Mouse (Mus musculus): ENCODE data around the gene Arid5b. TPM values are rescaled to one million over a fixed set of nuclear protein-coding genes. Genes with fewer than 3 reads are reported as not detected.

Gene Arid5b
- polyA plus RNA-seq, 2 experiments = 1.3 to 3.3 TPM

DNA sequence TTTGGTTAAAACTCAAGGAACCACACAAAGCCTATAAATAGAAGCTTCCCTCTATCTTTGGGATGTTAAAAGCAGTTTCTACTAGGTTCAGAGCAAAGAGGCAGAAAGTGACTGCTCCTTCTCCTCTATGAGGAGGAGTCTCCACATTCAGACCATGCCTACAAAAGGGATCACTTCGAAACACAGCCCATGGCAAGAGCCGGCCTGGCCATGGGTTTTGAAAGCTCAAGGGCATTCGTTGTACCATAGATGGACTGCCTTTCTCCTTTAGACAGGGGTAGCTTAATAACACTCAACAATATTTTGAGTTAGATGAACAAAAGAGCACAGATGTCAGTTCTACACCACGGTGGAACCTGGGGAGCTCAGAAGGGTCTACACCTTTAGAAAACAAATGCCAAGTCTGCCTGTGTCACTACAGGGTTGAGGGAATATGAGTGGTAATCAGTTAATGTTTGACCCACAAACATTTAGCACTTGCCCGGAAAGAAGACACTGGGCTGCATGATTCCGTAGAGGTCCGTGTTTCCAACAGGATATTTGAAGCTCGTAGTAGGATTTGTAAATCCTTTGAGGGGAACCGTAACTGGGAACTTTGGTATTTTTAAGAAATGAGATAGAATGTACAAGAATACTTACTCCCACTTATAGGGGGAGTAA lies 63.6 kb downstream of the Arid5b start:
- Histone ChIP-seq H3K27me3 (ENCODE audit: control insufficient read depth, insufficient read depth, low read length) (no peaks in the 10 kb centered on the region), H3K4me2 (ENCODE audit: low read depth) (no peak overlapping the region), H3K9me3 (ENCODE audit: control insufficient read depth, low read length) (no peaks in the 10 kb centered on the region; the same call in 1 of the 2 replicates), H3K9ac (replicated peaks) (no peak overlapping the region), H3K4me1 (replicated peaks; ENCODE audit: control insufficient read depth in 2 of 2, insufficient read depth in 2 of 2, low read length in 1 of 2) (peaks cover 0 to 5% of the 10 kb centered on the region in 2 experiments; a peak in 2 of 4 replicates), H3K27ac (no peak overlapping the region), H3K36me3 (replicated peaks; ENCODE audit: control insufficient read depth, insufficient read depth, low read depth) (peaks cover 2% of the 10 kb centered on the region; the same call in 1 of the 2 replicates), H3K4me3 (ENCODE audit: insufficient read depth in 1 of 2, low read depth in 2 of 2, low read length in 2 of 2) (no peak overlapping the region)
- WGBS (ENCODE audit: insufficient replicate concordance) = 74% methylated on average over 9 of the region's 9 CpGs
- ATAC-seq (ENCODE audit: insufficient read depth) (no peak), DNase-seq (ENCODE audit: low read depth in 3 of 3, low spot score in 3 of 3) (no peak)
- TF ChIP-seq CTCF (IDR thresholded peaks at IDR 0.05; ENCODE audit: low read depth) (no peak), EP300 (IDR thresholded peaks at IDR 0.05; ENCODE audit: low read depth) (no peak)

DNA sequence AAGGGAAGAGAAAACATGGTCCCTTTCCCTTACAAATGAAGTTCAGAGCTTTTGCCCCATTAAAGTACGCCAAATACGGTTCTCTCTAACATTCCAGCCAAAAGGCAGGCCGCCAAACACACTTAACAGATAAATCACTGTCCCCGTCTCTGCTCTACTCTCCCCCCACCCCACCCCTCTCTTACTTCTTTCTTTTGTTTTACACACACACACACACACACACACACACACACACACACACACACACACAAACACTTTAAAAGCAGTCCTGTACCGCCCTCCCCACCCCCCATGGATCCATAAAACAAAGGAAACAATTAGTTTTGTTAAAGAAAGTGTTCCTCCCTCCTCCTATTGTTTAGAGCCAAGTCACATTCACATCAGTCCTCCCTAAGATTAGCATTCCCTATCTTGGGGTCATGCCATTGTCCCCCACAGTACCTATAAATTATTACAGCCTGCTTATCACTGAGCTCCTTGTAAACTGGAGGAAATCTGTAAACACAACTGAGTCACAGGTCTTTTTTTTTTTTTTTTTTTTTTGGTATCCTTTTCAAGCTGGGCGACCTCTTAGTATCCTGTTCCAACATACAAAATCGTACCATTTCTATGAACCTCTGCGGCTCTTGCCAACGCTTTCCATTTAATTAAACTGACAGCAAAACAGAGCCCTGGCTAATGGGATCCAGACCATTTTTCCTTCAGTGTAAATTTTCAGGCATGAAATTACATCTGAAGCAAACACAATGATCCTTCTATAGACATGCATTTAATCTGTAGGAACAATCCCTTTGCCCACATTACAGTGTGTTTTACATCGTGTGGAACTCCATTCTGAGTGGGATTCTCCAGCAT lies 66.3 kb downstream of the Arid5b start:
- Histone ChIP-seq H3K27me3 (ENCODE audit: control insufficient read depth, insufficient read depth, low read length) (no peaks in the 10 kb centered on the region), H3K4me1 (replicated peaks; ENCODE audit: control insufficient read depth in 2 of 2, insufficient read depth in 2 of 2, low read length in 1 of 2) (peaks cover 0 to 3% of the 10 kb centered on the region in 2 experiments; a peak in 1 of 4 replicates), H3K9ac (replicated peaks) (no peak overlapping the region), H3K4me3 (ENCODE audit: insufficient read depth in 1 of 2, low read depth in 2 of 2, low read length in 2 of 2) (no peak overlapping the region), H3K9me3 (ENCODE audit: control insufficient read depth, low read length) (no peaks in the 10 kb centered on the region; the same call in 1 of the 2 replicates), H3K4me2 (ENCODE audit: low read depth) (no peak overlapping the region), H3K27ac (no peak overlapping the region), H3K36me3 (replicated peaks; ENCODE audit: control insufficient read depth, insufficient read depth, low read depth) (peaks cover 2% of the 10 kb centered on the region; the same call in 1 of the 2 replicates)
- DNase-seq (ENCODE audit: low read depth in 3 of 3, low spot score in 3 of 3) = no peak
- WGBS (ENCODE audit: insufficient replicate concordance) = 47% methylated on average over 10 of the region's 10 CpGs
- TF ChIP-seq EP300 (IDR thresholded peaks at IDR 0.05; ENCODE audit: low read depth) (no peak), CTCF (IDR thresholded peaks at IDR 0.05; ENCODE audit: low read depth) (no peak)
- no peak for ATAC-seq (ENCODE audit: insufficient read depth)

GRCm38 (mm10) chr10:68211514-68211913 lies 67.0 kb downstream of the Arid5b start:
- no peaks in the 10 kb centered on the region for H3K9me3 ChIP-seq (ENCODE audit: control insufficient read depth, low read length)
- no peak overlapping the region for H3K4me3 ChIP-seq (ENCODE audit: insufficient read depth in 1 of 2, low read depth in 2 of 2, low read length in 2 of 2)
- H3K4me1 ChIP-seq (replicated peaks; ENCODE audit: control insufficient read depth in 2 of 2, insufficient read depth in 2 of 2, low read length in 1 of 2) = peaks cover 0 to 3% of the 10 kb centered on the region in 2 experiments; a peak in 1 of 4 replicates
- DNase-seq (ENCODE audit: low read depth in 3 of 3, low spot score in 3 of 3) = no peak
- no peak for ATAC-seq (ENCODE audit: insufficient read depth)
- no peak overlapping the region for H3K4me2 ChIP-seq (ENCODE audit: low read depth)
- H3K27me3 ChIP-seq (ENCODE audit: control insufficient read depth, insufficient read depth, low read length) = no peaks in the 10 kb centered on the region
- 21% methylated on average over 2 of the region's 2 CpGs for WGBS (ENCODE audit: insufficient replicate concordance)
- H3K27ac ChIP-seq = no peak overlapping the region
- H3K9ac ChIP-seq (replicated peaks) = no peak overlapping the region
- no peaks in the 10 kb centered on the region for H3K36me3 ChIP-seq (replicated peaks; ENCODE audit: control insufficient read depth, insufficient read depth, low read depth)
- no peak for TF ChIP-seq CTCF (IDR thresholded peaks at IDR 0.05; ENCODE audit: low read depth)
- TF ChIP-seq EP300 (IDR thresholded peaks at IDR 0.05; ENCODE audit: low read depth) = no peak

DNA sequence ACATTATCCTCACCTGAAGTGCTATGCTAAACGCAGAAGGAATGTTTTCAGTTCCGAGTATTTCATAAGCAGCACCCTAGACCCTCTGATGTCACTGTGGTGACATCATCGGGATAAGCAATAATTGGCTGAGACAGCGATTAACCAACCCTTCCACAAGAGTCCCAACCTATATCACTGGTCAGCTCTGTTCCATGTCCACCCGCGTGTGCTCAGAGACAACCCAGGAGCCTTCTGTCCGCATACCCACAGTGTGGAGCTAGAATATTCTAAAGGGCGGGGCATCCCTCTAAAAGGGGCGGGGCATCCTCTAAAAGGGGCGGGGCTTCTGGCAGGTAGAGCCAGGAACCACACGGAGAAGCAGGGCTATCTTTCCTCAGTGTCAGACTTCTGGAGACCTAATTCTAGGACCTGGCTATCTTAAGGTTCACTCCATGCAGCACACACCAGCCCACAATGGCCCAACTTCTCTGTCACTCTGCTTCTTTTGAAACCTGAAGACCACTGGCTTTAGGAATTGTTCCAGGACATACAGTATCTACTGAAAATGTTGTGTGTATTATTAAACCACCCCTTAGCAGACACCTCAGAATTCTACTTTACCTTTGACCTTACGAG lies 68.4 kb downstream of the Arid5b start:
- WGBS (ENCODE audit: insufficient replicate concordance) = 68% methylated on average over 12 of the region's 12 CpGs
- Histone ChIP-seq H3K4me3 (ENCODE audit: insufficient read depth in 1 of 2, low read depth in 2 of 2, low read length in 2 of 2) (no peak overlapping the region), H3K9ac (replicated peaks) (no peak overlapping the region), H3K9me3 (ENCODE audit: control insufficient read depth, low read length) (no peaks in the 10 kb centered on the region), H3K4me2 (ENCODE audit: low read depth) (no peak overlapping the region), H3K36me3 (replicated peaks; ENCODE audit: control insufficient read depth, insufficient read depth, low read depth) (no peaks in the 10 kb centered on the region), H3K4me1 (replicated peaks; ENCODE audit: control insufficient read depth in 2 of 2, insufficient read depth in 2 of 2, low read length in 1 of 2) (peaks cover 0 to 3% of the 10 kb centered on the region in 2 experiments; a peak in 1 of 4 replicates), H3K27me3 (ENCODE audit: control insufficient read depth, insufficient read depth, low read length) (no peaks in the 10 kb centered on the region), H3K27ac (no peak overlapping the region)
- ATAC-seq (ENCODE audit: insufficient read depth) (no peak), DNase-seq (ENCODE audit: low read depth in 3 of 3, low spot score in 3 of 3) (no peak)
- TF ChIP-seq CTCF (IDR thresholded peaks at IDR 0.05; ENCODE audit: low read depth) = no peak
- TF ChIP-seq EP300 (IDR thresholded peaks at IDR 0.05; ENCODE audit: low read depth) = no peak

All from liver, embryonic 14.5 days (tissue).